26 mouse cellular contexts compared by ENCODE assay signal in the genomic region with DNA sequence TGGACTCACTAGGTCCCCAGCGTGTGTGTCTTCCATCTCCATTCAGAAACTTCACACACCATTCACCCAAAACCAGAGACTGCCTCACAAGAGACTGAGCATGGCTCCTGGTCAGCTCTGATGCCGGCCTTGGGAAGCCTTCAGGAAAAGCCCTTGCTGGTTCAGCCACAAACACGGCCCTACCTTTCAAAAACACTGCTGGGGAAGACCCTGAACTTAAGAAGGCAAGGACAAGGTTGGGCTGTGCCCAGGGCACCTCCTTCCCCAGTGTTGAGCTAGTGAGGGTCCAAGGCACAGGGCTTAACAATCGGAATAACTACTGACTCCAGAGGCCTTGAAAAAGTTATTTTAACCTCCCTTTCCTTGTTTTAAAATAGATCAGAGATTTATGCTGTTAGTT. TPM values are rescaled to one million over a fixed set of nuclear protein-coding genes. Genes with fewer than 3 reads are reported as not detected.
DNase-seq lines count a peak whose midpoint lies in the region; ATAC-seq and TF ChIP-seq lines count a peak whose summit lies in the region.
"Had no signal": no experiment of that assay in that cellular context is flagged by ENCODE, and none has a peak within 500 bp of the region (broad histone marks: within the 10 kb centered on the region; RNA-seq: fewer than 3 reads in every experiment).

No protein-coding gene starts in this region.

- H3K4me1 ChIP-seq in heart, embryonic 10.5 days, result peaks cover 16% of the 10 kb centered on the region
- peaks cover 26% of the 10 kb centered on the region for H3K4me1 ChIP-seq in kidney, postnatal 0 days (replicated peaks; ENCODE audit: insufficient read depth, low read length)
- 0 out of 2 replicates have a peak, but pooled peaks cover 3% of the 10 kb centered on the region for H3K4me1 ChIP-seq in kidney, adult 2 months (ENCODE audit: control insufficient read depth, insufficient read depth, low read length)
- peaks cover 24% of the 10 kb centered on the region for H3K4me1 ChIP-seq in embryonic facial prominence, embryonic 13.5 days
- H3K4me1 ChIP-seq in hindbrain, embryonic 11.5 days (replicated peaks; ENCODE audit: control insufficient read depth, insufficient read depth, low read length), result no peaks in the 10 kb centered on the region
- H3K4me1 ChIP-seq: liver, embryonic 12.5 days; midbrain, embryonic 12.5 days had no signal

- H3K9ac ChIP-seq in kidney, postnatal 0 days (ENCODE audit: low read depth, low read length), result no peak overlapping the region
- 0 out of 2 replicates have a peak overlapping the region, but pooled peaks have one; percentile 27 for H3K9ac ChIP-seq in embryonic facial prominence, embryonic 13.5 days
- no peak overlapping the region for H3K9ac ChIP-seq in hindbrain, embryonic 11.5 days (ENCODE audit: low read depth, low read length)
- H3K9ac ChIP-seq: heart, embryonic 12.5 days; hindbrain, embryonic 12.5 days; limb, embryonic 13.5 days; liver, embryonic 12.5 days; midbrain, embryonic 12.5 days; stomach, embryonic 15.5 days had no signal

- no peak overlapping the region for H3K4me2 ChIP-seq in kidney, postnatal 0 days (ENCODE audit: low read length)
- H3K4me2 ChIP-seq in embryonic facial prominence, embryonic 13.5 days, result no peak overlapping the region
- H3K4me2 ChIP-seq in hindbrain, embryonic 11.5 days (replicated peaks; ENCODE audit: low read depth, low read length), result no peak overlapping the region
- H3K4me2 ChIP-seq: heart, embryonic 12.5 days; hindbrain, embryonic 12.5 days; limb, embryonic 13.5 days; liver, embryonic 12.5 days; midbrain, embryonic 12.5 days; stomach, embryonic 15.5 days had no signal

- H3K9me3 ChIP-seq in heart, embryonic 10.5 days, result no peaks in the 10 kb centered on the region
- H3K9me3 ChIP-seq in kidney, postnatal 0 days (replicated peaks; ENCODE audit: low read length), result no peaks in the 10 kb centered on the region
- no peaks in the 10 kb centered on the region for H3K9me3 ChIP-seq in embryonic facial prominence, embryonic 13.5 days
- no peaks in the 10 kb centered on the region for H3K9me3 ChIP-seq in hindbrain, embryonic 11.5 days (ENCODE audit: control insufficient read depth, low read length)
- H3K9me3 ChIP-seq: heart, embryonic 12.5 days; hindbrain, embryonic 12.5 days; limb, embryonic 13.5 days; liver, embryonic 12.5 days; midbrain, embryonic 12.5 days; stomach, embryonic 15.5 days had no signal

- TF ChIP-seq POLR2A in kidney, adult 2 months (IDR thresholded peaks at IDR 0.05; ENCODE audit: low read depth, low read length), result no peak

- no peak for TF ChIP-seq CTCF in kidney, postnatal 0 days (IDR thresholded peaks at IDR 0.05; ENCODE audit: low read depth)
- no peak for TF ChIP-seq CTCF in kidney, adult 2 months (conservative IDR thresholded peaks at IDR 0.05; ENCODE audit: insufficient read depth, insufficient read length, low read depth, low read length)

- 56% methylated on average over 4 of the region's 4 CpGs for WGBS in heart, embryonic 10.5 days
- WGBS in kidney, postnatal 0 days, result 37% methylated on average over 4 of the region's 4 CpGs
- 62% methylated on average over 4 of the region's 4 CpGs for WGBS in kidney, adult 2 months
- WGBS in embryonic facial prominence, embryonic 13.5 days, result 61% methylated on average over 4 of the region's 4 CpGs
- 52% methylated on average over 4 of the region's 4 CpGs for WGBS in hindbrain, embryonic 11.5 days

- 0 out of 2 replicates have a peak overlapping the region, but pooled peaks have one; percentile 47 for H3K27ac ChIP-seq in heart, embryonic 10.5 days
- peak overlapping the region; percentile 54 for H3K27ac ChIP-seq in kidney, postnatal 0 days
- no peak overlapping the region for H3K27ac ChIP-seq in kidney, adult 2 months (ENCODE audit: insufficient read depth, low read depth, low read length)
- H3K27ac ChIP-seq in embryonic facial prominence, embryonic 13.5 days, result no peak overlapping the region
- H3K27ac ChIP-seq in hindbrain, embryonic 11.5 days (ENCODE audit: low read depth, low read length), result no peak overlapping the region
- H3K27ac ChIP-seq: hindbrain, embryonic 12.5 days; layer of hippocampus, adult 2 months; limb, embryonic 13.5 days; liver, embryonic 12.5 days; midbrain, embryonic 12.5 days; stomach, embryonic 15.5 days had no signal

- no peaks in the 10 kb centered on the region for H3K36me3 ChIP-seq in heart, embryonic 10.5 days
- no peaks in the 10 kb centered on the region for H3K36me3 ChIP-seq in kidney, postnatal 0 days (ENCODE audit: insufficient read depth, low read length)
- no peaks in the 10 kb centered on the region for H3K36me3 ChIP-seq in kidney, adult 2 months (ENCODE audit: control insufficient read depth, insufficient read depth, low read length)
- H3K36me3 ChIP-seq in embryonic facial prominence, embryonic 13.5 days, result no peaks in the 10 kb centered on the region
- no peaks in the 10 kb centered on the region for H3K36me3 ChIP-seq in hindbrain, embryonic 11.5 days (ENCODE audit: control insufficient read depth, insufficient read depth, low read length)
- H3K36me3 ChIP-seq: G1E; heart, embryonic 12.5 days; hindbrain, embryonic 12.5 days; limb, embryonic 13.5 days; liver, embryonic 12.5 days; midbrain, embryonic 12.5 days; stomach, embryonic 15.5 days had no signal

- no peak; the same call in 1 of the 2 replicates for ATAC-seq in kidney, postnatal 0 days (replicated peaks; ENCODE audit: low FRiP score, low read depth)
- ATAC-seq in embryonic facial prominence, embryonic 13.5 days (ENCODE audit: insufficient number of reproducible peaks, insufficient read depth, low FRiP score, low TSS enrichment, low read depth), result no peak
- no peak for ATAC-seq in hindbrain, embryonic 11.5 days (ENCODE audit: low FRiP score)
- ATAC-seq: forebrain, embryonic 14.5 days; liver, embryonic 12.5 days; Patski had no signal

- H3K27me3 ChIP-seq in heart, embryonic 10.5 days (ENCODE audit: insufficient read depth, poor library complexity, severe bottlenecking), result 0 out of 2 replicates have a peak, but pooled peaks cover 5% of the 10 kb centered on the region
- no peaks in the 10 kb centered on the region for H3K27me3 ChIP-seq in kidney, postnatal 0 days (ENCODE audit: insufficient read depth, low read length)
- H3K27me3 ChIP-seq in kidney, adult 2 months (replicated peaks; ENCODE audit: control insufficient read depth, insufficient read depth, low read length), result no peaks in the 10 kb centered on the region
- no peaks in the 10 kb centered on the region for H3K27me3 ChIP-seq in embryonic facial prominence, embryonic 13.5 days
- peaks cover 11% of the 10 kb centered on the region; the same call in 1 of the 2 replicates for H3K27me3 ChIP-seq in hindbrain, embryonic 11.5 days (ENCODE audit: control insufficient read depth, insufficient read depth, low read length)
- H3K27me3 ChIP-seq: limb, embryonic 13.5 days; Patski; stomach, embryonic 15.5 days had no signal

- no peak for DNase-seq in heart, embryonic 10.5 days (ENCODE audit: low spot score)
- DNase-seq in heart, postnatal 14 days, result no peak
- no peak for DNase-seq in kidney, postnatal 0 days (ENCODE audit: low spot score)
- DNase-seq in kidney, adult 2 months, result no peak
- peak; percentile 34 for DNase-seq in adrenal gland, postnatal 10 days
- DNase-seq in layer of hippocampus, postnatal 14 days (ENCODE audit: low spot score in 2 of 2), result no peak
- no peak for DNase-seq in hindbrain, embryonic 11.5 days (ENCODE audit: low spot score)
- DNase-seq: cerebellum, adult 18-20 months; cerebellum, postnatal 14 days; heart, adult 11 months; heart, postnatal 10 days; kidney, adult 9 months; layer of hippocampus, postnatal 36 days; lung, adult 2 months; lung, postnatal 14 days had no signal

- H3K4me3 ChIP-seq in heart, embryonic 10.5 days, result no peak overlapping the region
- H3K4me3 ChIP-seq in kidney, postnatal 0 days (replicated peaks; ENCODE audit: low read depth, low read length), result no peak overlapping the region
- no peak overlapping the region for H3K4me3 ChIP-seq in kidney, adult 2 months (ENCODE audit: insufficient read depth, low read depth, low read length)
- no peak overlapping the region for H3K4me3 ChIP-seq in embryonic facial prominence, embryonic 13.5 days
- no peak overlapping the region for H3K4me3 ChIP-seq in hindbrain, embryonic 11.5 days (ENCODE audit: low read depth, low read length)
- H3K4me3 ChIP-seq: heart, embryonic 12.5 days; hindbrain, embryonic 12.5 days; layer of hippocampus, adult 2 months; limb, embryonic 13.5 days; liver, embryonic 12.5 days; midbrain, embryonic 12.5 days; stomach, embryonic 15.5 days had no signal

- intact Hi-C loops in heart, postnatal 14 days (cut with DNase I), result no loop called here

RNA-seq across cellular contexts. Expression of a gene that starts 17.3 kb away (rescaled TPM):
- polyA plus RNA-seq in heart, embryonic 10.5 days (2016; fragmentation: Nextera tagmentation; extraction: Ambion mirVana), result 25.1 and 35.2 TPM in 2 replicates
- total RNA-seq in heart, postnatal 14 days (2021), result 10 to 100 TPM; 28.9 to 30.9 TPM
- polyA plus RNA-seq in kidney, postnatal 0 days (2015; fragmentation: Nextera tagmentation; extraction: Ambion mirVana), result 87.1 and 102 TPM in 2 replicates
- 54.4 and 78.8 TPM in 2 replicates for polyA plus RNA-seq in kidney, adult 2 months (2012; rRNA removed)
- 10 to 100 TPM; 28.7 to 35.5 TPM for total RNA-seq in adrenal gland, postnatal 10 days (2021)
- 42.9 and 44.3 TPM in 2 replicates for polyA plus RNA-seq in embryonic facial prominence, embryonic 13.5 days (2015; fragmentation: Nextera tagmentation; extraction: Ambion mirVana)
- total RNA-seq in layer of hippocampus, postnatal 14 days (2021), result 10 to 100 TPM; 12.8 to 18.6 TPM
- polyA plus RNA-seq in hindbrain, embryonic 11.5 days (2014; fragmentation: Nextera tagmentation; extraction: Ambion mirVana), result 28.8 and 32.9 TPM in 2 replicates

Comparison
In these comparisons a context has a peak if more than half of its experiments do, and no peak if none do; other contexts are left out.
1. H3K27ac ChIP-seq: peak in heart, embryonic 10.5 days (single experiment) and kidney, postnatal 0 days (single experiment); none in kidney, adult 2 months (single experiment), embryonic facial prominence, embryonic 13.5 days (single experiment) and hindbrain, embryonic 11.5 days (single experiment).